Mouse (Mus musculus) heart, postnatal 10 days (tissue): ENCODE measurements at regions not wholly inside any gene's neighbourhood (a gene's known extent, or its start where the extent isn't known, plus 50 kb on each side); places are given as distances from the start of the nearest gene placed in this dataset.
A peak's percentile ranks its signal among the peaks of the same experiment; 100 is the strongest.

Source experiments
- DNase-seq, 2 experiments: peaks; one replicate each; pipeline ENCODE4 v3.0.0; 2021
- intact Hi-C: fragments of 180-260 bp; cut with DNase I; formaldehyde crosslinking; loops from one replicate; pipeline ENCODE4 v1.15.1; 2025

DNA sequence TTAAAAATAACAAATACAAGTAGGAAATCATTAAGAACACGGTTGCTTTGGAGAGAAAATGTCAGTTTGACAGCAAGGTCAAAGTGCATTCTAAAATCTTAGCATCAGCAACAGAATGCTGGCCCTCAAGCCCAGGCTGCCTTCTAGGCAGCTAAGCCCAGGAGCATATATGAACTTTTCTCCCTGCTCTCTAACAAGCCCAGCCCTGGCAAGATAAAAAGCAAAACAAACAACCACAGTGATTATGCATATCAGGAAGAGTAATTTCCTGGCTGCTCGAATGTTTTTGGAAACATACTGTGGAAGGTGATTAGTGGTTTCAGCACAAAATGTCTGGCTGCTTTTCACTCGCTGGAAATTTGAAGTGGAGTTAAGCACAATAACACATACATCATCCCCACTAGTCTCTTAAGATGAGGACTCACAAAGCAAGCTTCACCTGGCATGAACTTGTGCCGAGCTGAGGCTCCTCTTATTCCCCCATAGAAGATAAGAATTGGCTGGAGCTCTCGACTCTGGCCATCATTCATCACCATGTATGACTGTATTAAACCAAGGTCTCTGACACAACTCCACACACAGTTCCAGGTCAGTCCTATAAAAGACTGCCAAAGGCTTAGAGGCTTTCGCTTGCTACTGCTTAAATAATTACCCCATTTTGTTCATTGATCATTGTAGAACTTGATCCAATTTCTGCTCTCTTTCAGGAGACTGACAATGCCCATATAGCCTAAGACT lies 574.0 kb downstream of the Rps29 start:
- DNase-seq: peak; percentile 22 to 36

GRCm38 (mm10) chr12:68579909-68580308 lies 579.1 kb downstream of the Rps29 start:
- no peak for DNase-seq
- intact Hi-C loops: loop anchor here (10.0 kb wide), 1 partner anchor 115 kb away; no protein-coding TSS in a partner anchor

More for the DNA sequence above, 574.0 kb downstream of the Rps29 start:
- intact Hi-C loops: loop anchor here (10.0 kb wide), 1 partner anchor 120 kb away; no protein-coding TSS in a partner anchor

DNA sequence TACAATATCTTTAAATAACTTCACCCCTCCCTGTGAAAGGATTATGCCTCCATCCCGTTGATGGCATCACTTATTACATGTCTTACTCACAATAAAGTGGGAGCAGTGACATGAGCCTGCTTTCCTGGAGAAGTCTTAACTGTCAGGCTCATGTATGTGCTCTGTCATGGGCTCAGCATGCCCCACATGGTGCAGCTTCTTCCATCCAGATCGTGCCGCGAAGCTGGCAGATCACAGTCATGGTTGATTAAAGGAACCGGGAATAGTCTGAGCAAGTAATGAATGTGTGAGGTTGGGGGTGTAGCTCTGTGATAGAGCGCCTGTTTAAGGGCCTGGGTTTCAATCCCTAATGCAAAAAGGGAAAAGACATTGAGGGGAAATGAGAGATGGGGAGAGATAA lies 581.5 kb downstream of the Rps29 start:
- intact Hi-C loops: no loop called here
- no peak for DNase-seq

- intact Hi-C loops: no loop called here
- no peak for DNase-seq
Measured at GRCm38 (mm10) chr12:68576855-68577254, 582.1 kb downstream of the Rps29 start.

DNA sequence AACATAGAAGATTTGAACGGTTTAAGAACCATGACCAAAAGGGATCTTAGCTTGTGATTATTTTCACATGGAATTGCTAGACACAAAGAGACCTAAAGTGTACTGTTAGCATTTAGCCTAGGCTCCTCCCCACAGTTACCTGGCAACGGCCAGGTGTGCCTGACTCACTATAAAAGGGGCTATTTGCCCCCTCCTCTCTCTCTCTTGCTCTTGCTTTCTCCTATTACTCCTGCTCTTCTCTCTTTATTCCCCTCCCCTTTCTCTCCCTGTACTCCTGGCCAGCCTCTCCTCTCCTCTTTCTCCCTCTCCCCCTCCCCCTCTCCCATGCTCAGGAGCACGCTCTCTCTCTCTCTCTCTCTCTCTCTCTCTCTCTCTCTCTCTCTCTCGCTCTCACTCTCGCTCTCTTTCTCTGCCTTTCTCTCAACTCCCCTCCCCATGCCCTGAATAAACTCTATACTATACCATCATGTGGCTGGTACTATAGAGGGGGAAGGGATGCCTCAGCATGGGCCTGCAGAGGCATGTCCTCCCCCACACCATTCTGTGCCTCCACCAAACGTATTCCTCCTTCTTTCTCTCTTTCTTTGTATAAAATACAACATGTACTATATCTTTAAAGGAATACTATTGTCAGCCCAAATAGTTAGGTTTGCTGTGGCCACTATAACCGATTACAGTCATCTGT lies 603.9 kb downstream of the Rps29 start:
- no peak for DNase-seq
- intact Hi-C loops: no loop called here

DNA sequence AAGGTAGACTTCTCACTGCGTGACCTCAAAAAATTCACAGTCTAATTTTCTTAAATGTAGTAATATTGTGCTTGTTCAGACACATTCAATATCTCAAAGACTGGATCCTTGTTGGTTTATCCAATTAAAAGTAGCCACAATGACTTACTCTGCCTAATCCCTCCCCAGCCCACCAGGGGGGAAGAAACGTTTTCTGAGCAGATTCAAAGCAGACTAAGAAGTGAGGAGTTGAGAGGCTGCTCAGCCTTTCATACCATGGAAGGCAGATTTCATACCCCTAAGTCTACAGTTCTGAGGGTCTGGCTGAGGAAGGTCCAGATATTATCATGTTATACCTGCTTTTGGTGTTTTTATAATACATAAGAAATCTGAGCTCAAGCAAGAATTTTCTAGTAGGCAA lies 604.7 kb downstream of the Rps29 start:
- intact Hi-C loops: no loop called here
- DNase-seq: no peak

DNA sequence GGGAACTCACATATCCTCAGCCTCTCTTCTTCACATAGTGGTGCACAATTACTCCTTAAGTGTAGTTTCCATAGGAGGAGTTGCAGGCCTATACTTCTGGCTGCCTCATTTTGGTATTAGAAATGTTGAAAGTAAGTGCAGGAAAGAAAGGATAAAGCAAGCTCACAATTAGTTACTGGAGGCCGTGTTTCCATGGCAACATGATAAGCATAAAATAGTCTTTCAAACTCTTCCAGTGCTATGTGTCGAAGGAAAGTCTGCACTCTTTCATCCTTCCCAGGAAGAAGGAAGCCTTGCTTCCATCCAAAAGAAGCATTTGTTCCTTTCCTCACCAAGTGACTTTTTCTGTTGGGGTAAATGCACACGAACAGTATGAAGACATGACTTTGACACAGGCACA lies 617.2 kb downstream of the Rps29 start:
- intact Hi-C loops: no loop called here
- peak in 1 of 2 experiments; percentile 2 for DNase-seq

DNA sequence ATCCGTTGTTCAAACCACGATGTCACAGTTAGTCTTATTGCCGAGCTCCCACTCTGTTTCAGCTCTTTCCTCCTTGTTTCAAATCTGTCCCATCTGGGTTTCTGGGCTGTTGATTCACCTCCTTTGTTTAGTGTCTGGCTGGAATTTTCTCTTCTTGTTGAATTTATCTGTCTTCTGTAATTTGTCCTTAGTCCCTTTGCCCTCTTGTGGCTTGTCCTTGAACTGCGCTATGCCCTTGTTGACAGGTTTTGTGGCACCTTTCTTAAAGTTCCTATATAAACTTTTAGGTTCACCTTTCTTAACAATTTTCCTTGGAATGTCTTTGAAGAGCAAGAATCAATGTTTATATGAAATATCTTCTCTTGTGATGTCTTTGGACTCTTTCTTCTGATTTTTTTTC lies 658.2 kb downstream of the Rps29 start:
- peak; percentile 13 to 15 for DNase-seq

GRCm38 (mm10) chr12:68463032-68463431 lies 696.0 kb downstream of the Rps29 start:
- peak; percentile 50 to 56 for DNase-seq

More for the DNA sequence above, 658.2 kb downstream of the Rps29 start:
- intact Hi-C loops: no loop called here

GRCm38 (mm10) chr12:68458196-68458595 lies 700.8 kb downstream of the Rps29 start:
- no peak for DNase-seq

More at GRCm38 (mm10) chr12:68463032-68463431, 696.0 kb downstream of the Rps29 start:
- intact Hi-C loops: loop anchor here (10.0 kb wide), 1 partner anchor 122 kb away; no protein-coding TSS in a partner anchor

DNA sequence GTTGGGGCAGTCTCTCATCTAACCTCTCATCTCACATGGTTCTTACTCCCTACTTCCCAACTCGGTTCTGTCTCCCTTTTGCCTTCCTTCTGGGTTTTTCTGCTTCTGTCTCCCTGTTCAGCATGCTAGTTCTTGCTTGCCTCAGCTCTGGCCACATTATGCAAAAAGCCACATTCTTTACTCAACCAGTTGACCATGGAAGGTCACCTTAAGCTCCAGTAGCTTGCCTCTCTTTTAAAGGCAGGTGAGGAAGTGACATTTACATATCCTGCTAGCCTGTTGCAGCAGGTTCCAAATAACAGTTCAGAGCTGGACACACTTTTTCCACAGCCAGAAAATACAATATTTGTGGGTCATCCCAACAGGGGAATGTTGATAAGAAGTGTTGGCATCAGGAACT lies 732.4 kb downstream of the Rps29 start:
- intact Hi-C loops: no loop called here
- DNase-seq: no peak

More at GRCm38 (mm10) chr12:68458196-68458595, 700.8 kb downstream of the Rps29 start:
- intact Hi-C loops: no loop called here

DNA sequence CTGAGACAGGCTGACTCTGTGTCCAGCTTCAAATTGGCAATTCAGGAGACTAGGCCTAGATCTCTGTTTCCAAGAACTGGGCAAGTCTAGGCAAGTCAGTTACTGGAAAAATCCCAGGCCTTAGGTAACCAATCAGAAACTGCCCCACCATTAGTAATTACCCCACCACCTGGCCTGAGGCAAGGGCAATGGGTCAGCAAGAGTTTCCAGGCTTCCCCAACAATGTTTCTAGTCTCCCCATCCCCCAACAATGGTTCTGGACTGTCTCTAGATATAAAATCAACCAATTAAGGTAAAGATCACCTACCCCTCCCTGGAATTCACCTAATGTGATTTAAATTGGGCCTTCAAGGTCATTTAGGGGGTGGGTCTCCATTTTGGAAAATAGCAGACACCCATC lies 734.0 kb downstream of the Rps29 start:
- intact Hi-C loops: no loop called here
- DNase-seq: no peak
